Mouse (Mus musculus): ENCODE data around the gene Kdm6b.

GRCm38 (mm10) chr11:69411538-69412203 is 1.8 kb downstream of the Kdm6b start:
- TF ChIP-seq CTCF (IDR thresholded peaks at IDR 0.05; ENCODE audit: low read depth, low read length) = no peak
- TF ChIP-seq GATA1 (IDR thresholded peaks at IDR 0.05; ENCODE audit: borderline replicate concordance, low read length) = no peak
- no peak for TF ChIP-seq TAL1 (conservative IDR thresholded peaks at IDR 0.05; ENCODE audit: low read depth, low read length)
